Mouse (Mus musculus) limb, embryonic 13.5 days (tissue): ENCODE measurements at regions not wholly inside any gene's neighbourhood (a gene's known extent, or its start where the extent isn't known, plus 50 kb on each side); places are given as distances from the start of the nearest gene placed in this dataset.

Source experiments
- ATAC-seq: fragments of 200-750 bp; cut with Nextera tagmentation; 2 replicates; pipeline ENCODE4 v1.8.0; 2017; ENCODE audit warnings: low read depth, moderate number of reproducible peaks, moderate TSS enrichment; ENCODE audit not compliant: low FRiP score
- H3K27ac ChIP-seq: fragments of 300-500 bp; sonication (generic); 2 replicates; pipeline ENCODE4 v1.5.1; 2015; ENCODE audit warnings: inconsistent platforms, mild to moderate bottlenecking, moderate library complexity
- H3K27me3 ChIP-seq: fragments of 300-500 bp; sonication (generic); 2 replicates; pipeline ENCODE4 v1.6.1; 2015; ENCODE audit warnings: mild to moderate bottlenecking, inconsistent platforms
- H3K36me3 ChIP-seq: fragments of 300-500 bp; sonication (generic); 2 replicates; pipeline ENCODE4 v1.6.1; 2015; ENCODE audit warnings: inconsistent platforms, mild to moderate bottlenecking, moderate library complexity
- H3K4me1 ChIP-seq: fragments of 300-500 bp; sonication (generic); 2 replicates; pipeline ENCODE4 v1.6.1; 2015; ENCODE audit warnings: inconsistent platforms
- H3K4me2 ChIP-seq: fragments of 300-500 bp; sonication (generic); replicated peaks from 2 replicates; pipeline ENCODE4 v1.6.1; 2015; ENCODE audit warnings: inconsistent platforms, mild to moderate bottlenecking, moderate library complexity
- H3K4me3 ChIP-seq: fragments of 300-500 bp; sonication (generic); 2 replicates; pipeline ENCODE4 v1.5.1; 2015; ENCODE audit warnings: moderate library complexity, mild to moderate bottlenecking, inconsistent platforms
- H3K9ac ChIP-seq: fragments of 300-500 bp; sonication (generic); 2 replicates; pipeline ENCODE4 v1.6.1; 2015; ENCODE audit warnings: mild to moderate bottlenecking, inconsistent platforms
- H3K9me3 ChIP-seq: fragments of 300-500 bp; sonication (generic); 2 replicates; pipeline ENCODE4 v1.6.1; 2016; ENCODE audit warnings: inconsistent platforms
- WGBS: fragments of 180-500 bp; shearing (Covaris S2); methylation state at CpG from one replicate; pipeline ENCODE4 v1.1.7; 2015; 5-methylcytosine and 5-hydroxymethylcytosine counted together

- WGBS, result 17% methylated on average over 2 of the region's 2 CpGs
- Histone ChIP-seq H3K4me2 (no peak overlapping the region), H3K9ac (no peak overlapping the region), H3K27me3 (no peaks in the 10 kb centered on the region), H3K27ac (no peak overlapping the region), H3K4me1 (peaks cover 6% of the 10 kb centered on the region), H3K36me3 (no peaks in the 10 kb centered on the region), H3K4me3 (no peak overlapping the region), H3K9me3 (no peaks in the 10 kb centered on the region)
- no peak for ATAC-seq
These were observed 307.6 kb upstream of the Plxna2 start for GRCm38 (mm10) chr1:194310373-194310772.

DNA sequence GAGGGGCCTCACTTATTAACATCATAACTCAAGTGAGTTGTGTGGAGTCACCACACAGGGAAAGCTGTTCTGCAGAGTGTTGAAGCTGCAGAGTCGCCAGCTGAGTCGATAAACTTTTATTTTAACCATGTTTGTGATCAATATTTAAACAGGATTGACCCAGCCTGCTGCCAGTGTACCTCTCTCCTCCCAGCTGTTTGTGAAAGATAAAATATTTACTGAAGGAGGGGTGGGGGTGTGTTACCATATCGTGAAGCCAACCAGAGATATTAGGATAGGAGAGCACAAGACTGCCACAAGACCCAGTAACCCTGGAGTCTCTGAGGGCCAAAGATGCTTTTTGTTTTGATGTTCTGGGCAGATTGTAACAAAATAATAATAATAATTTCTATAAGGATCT, 309.4 kb upstream of the Plxna2 start:
- Histone ChIP-seq H3K36me3 (no peaks in the 10 kb centered on the region), H3K27ac (no peak overlapping the region), H3K27me3 (no peaks in the 10 kb centered on the region), H3K4me2 (no peak overlapping the region), H3K9me3 (no peaks in the 10 kb centered on the region), H3K4me1 (peaks cover 6% of the 10 kb centered on the region), H3K9ac (no peak overlapping the region), H3K4me3 (no peak overlapping the region)
- 87% methylated on average over 3 of the region's 3 CpGs for WGBS
- ATAC-seq, result no peak

DNA sequence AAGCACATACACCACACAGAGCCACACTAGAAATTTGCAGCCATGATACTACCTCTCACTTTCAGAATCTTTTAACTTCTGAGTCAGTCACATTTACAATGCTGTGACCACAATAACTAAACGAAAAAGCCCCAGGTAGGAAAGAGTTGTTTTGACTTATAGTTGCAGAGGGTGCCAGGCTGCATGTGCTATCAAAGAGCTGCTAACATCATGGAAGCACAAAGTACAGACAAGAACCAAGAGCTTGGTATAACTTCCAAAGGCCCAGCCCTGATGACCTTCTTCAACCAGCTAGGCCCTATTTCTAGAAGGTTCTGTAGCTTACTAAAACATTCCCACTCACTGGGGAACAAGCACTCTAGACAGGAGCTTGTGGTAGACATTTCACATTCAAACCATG, 314.1 kb upstream of the Plxna2 start:
- no peaks in the 10 kb centered on the region for H3K36me3 ChIP-seq
- WGBS, result 53% methylated on average over 1 of the region's 1 CpGs
- no peaks in the 10 kb centered on the region for H3K27me3 ChIP-seq
- no peak overlapping the region for H3K4me2 ChIP-seq
- H3K4me1 ChIP-seq, result no peaks in the 10 kb centered on the region
- H3K9ac ChIP-seq, result no peak overlapping the region
- H3K9me3 ChIP-seq, result no peaks in the 10 kb centered on the region
- no peak for ATAC-seq
- no peak overlapping the region for H3K27ac ChIP-seq
- no peak overlapping the region for H3K4me3 ChIP-seq

- H3K4me3 ChIP-seq, result no peak overlapping the region
- H3K4me2 ChIP-seq, result no peak overlapping the region
- WGBS, result 13% methylated on average over 1 of the region's 1 CpGs
- no peaks in the 10 kb centered on the region for H3K36me3 ChIP-seq
- no peaks in the 10 kb centered on the region for H3K9me3 ChIP-seq
- no peak for ATAC-seq
- no peaks in the 10 kb centered on the region for H3K27me3 ChIP-seq
- no peaks in the 10 kb centered on the region for H3K4me1 ChIP-seq
- H3K27ac ChIP-seq, result no peak overlapping the region
- H3K9ac ChIP-seq, result no peak overlapping the region
These were observed 315.2 kb upstream of the Plxna2 start for GRCm38 (mm10) chr1:194302775-194303174.

- H3K9me3 ChIP-seq, result no peaks in the 10 kb centered on the region
- H3K9ac ChIP-seq, result no peak overlapping the region
- no peak overlapping the region for H3K4me2 ChIP-seq
- 69% methylated on average over 3 of the region's 3 CpGs for WGBS
- no peaks in the 10 kb centered on the region for H3K27me3 ChIP-seq
- ATAC-seq, result no peak
- no peak overlapping the region for H3K27ac ChIP-seq
- H3K4me3 ChIP-seq, result no peak overlapping the region
- no peaks in the 10 kb centered on the region for H3K36me3 ChIP-seq
- H3K4me1 ChIP-seq, result no peaks in the 10 kb centered on the region
These were observed 336.1 kb upstream of the Plxna2 start for GRCm38 (mm10) chr1:194281941-194282340.

DNA sequence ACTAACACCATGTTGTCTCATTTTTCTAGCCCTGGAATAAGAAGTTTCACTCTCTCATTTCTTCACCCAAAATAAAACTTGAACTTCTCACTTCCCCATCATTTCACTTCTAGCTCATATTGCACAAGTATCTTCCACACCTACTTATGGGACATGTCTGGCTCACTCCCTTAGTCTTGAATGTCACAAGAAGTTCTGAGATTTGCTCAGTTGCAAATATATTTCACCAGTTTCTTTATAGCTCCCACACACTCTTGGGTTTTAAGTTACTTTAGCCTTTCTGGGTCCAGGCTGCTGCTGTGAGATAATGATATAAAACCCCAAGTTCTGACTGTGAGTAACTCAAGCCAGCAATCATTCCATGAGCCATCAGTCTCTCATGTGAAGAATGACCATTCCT, 350.0 kb upstream of the Plxna2 start:
- no peak for ATAC-seq
- no peaks in the 10 kb centered on the region for H3K4me1 ChIP-seq

DNA sequence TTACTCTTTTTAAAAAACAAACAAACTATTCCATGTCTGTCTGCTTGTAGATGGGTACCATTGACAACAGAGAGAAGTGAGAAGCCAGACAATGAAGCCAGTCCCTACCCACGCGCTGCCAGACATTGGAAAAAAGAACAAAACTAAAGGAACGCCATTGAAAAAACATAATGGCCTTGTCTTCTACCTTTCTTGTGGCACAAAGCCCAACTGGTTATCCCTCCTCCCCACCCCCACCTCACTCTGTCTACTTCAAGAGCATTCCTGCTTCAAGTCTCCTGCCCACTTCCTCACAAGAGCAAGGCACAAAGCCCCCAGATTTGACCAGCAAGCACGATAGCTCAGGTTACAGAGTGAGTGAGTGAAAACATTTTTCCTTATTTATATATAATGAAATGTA, 355.6 kb upstream of the Plxna2 start:
- H3K9me3 ChIP-seq, result no peaks in the 10 kb centered on the region
- no peak overlapping the region for H3K9ac ChIP-seq
- H3K36me3 ChIP-seq, result no peaks in the 10 kb centered on the region
- no peak overlapping the region for H3K4me2 ChIP-seq
- ATAC-seq, result no peak
- no peak overlapping the region for H3K27ac ChIP-seq
- H3K4me3 ChIP-seq, result no peak overlapping the region
- H3K4me1 ChIP-seq, result no peaks in the 10 kb centered on the region
- 72% methylated on average over 4 of the region's 4 CpGs for WGBS
- no peaks in the 10 kb centered on the region for H3K27me3 ChIP-seq

More for the DNA sequence above, 350.0 kb upstream of the Plxna2 start:
- Histone ChIP-seq H3K27me3 (no peaks in the 10 kb centered on the region), H3K9me3 (no peaks in the 10 kb centered on the region), H3K36me3 (no peaks in the 10 kb centered on the region), H3K27ac (no peak overlapping the region), H3K4me3 (no peak overlapping the region), H3K9ac (no peak overlapping the region), H3K4me2 (no peak overlapping the region)

DNA sequence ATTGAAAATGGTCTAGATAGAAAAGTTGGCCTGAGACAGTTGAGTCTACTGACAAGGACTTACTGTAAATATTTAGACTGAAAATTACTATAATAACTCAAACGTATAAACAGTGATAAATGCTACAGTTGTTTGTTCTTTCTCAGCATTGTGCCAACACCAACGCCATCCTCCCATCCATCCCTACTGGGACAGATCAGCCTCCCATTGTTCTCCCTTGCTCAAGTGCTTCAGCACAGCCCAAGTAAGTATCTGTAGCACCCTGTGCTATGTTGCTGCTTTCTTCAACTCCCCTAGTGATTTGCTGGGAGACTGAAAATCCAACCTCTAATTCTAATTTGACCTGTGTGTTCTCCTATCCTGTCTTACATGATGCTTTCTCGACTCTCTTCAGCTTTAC, 358.1 kb upstream of the Plxna2 start:
- Histone ChIP-seq H3K4me3 (no peak overlapping the region), H3K9me3 (no peaks in the 10 kb centered on the region), H3K27me3 (no peaks in the 10 kb centered on the region), H3K27ac (no peak overlapping the region), H3K36me3 (no peaks in the 10 kb centered on the region), H3K9ac (no peak overlapping the region), H3K4me2 (no peak overlapping the region), H3K4me1 (no peaks in the 10 kb centered on the region)
- WGBS, result 83% methylated on average over 3 of the region's 3 CpGs
- ATAC-seq, result no peak

DNA sequence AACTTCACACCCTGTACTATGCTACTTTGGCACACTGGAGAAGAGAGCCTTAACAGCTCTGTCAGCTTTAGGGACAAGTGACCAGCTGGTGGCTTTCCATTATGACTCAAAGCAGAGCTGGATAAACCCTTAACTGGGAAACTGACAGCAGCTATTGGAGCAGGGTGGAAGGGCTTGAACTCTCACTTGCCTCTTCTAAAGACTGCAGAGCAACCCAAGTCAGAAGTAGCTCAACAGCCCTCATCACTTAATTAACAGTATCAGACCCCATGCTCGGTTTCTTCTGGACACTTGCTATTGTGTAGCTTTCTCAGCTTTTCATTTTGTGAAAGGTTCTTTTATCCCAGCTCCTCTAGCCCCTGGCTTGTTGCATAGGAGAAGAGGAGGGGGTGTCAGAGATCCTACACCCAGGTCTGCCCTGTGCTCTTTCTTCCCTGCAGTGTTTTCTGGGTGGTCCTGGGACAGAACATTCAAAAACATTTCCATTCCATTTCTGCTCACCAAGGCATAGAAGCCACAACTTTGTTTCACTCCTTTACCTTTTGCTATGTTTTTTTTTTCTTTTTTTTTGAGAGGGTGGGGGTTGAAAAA, 373.1 kb upstream of the Plxna2 start:
- no peak overlapping the region for H3K4me3 ChIP-seq
- 34% methylated on average over 1 of the region's 1 CpGs for WGBS
- ATAC-seq, result no peak

GRCm38 (mm10) chr1:194241111-194241510, 376.9 kb upstream of the Plxna2 start:
- Histone ChIP-seq H3K36me3 (no peaks in the 10 kb centered on the region), H3K4me2 (no peak overlapping the region), H3K4me1 (no peaks in the 10 kb centered on the region), H3K27me3 (0 out of 2 replicates have a peak, but pooled peaks cover 4% of the 10 kb centered on the region), H3K4me3 (no peak overlapping the region), H3K9me3 (no peaks in the 10 kb centered on the region), H3K9ac (no peak overlapping the region), H3K27ac (no peak overlapping the region)
- ATAC-seq, result no peak

More for the DNA sequence above, 373.1 kb upstream of the Plxna2 start:
- H3K4me2 ChIP-seq, result no peak overlapping the region
- no peaks in the 10 kb centered on the region for H3K36me3 ChIP-seq
- H3K27me3 ChIP-seq, result 0 out of 2 replicates have a peak, but pooled peaks cover 4% of the 10 kb centered on the region
- no peak overlapping the region for H3K9ac ChIP-seq
- H3K4me1 ChIP-seq, result no peaks in the 10 kb centered on the region
- H3K9me3 ChIP-seq, result no peaks in the 10 kb centered on the region
- H3K27ac ChIP-seq, result no peak overlapping the region

DNA sequence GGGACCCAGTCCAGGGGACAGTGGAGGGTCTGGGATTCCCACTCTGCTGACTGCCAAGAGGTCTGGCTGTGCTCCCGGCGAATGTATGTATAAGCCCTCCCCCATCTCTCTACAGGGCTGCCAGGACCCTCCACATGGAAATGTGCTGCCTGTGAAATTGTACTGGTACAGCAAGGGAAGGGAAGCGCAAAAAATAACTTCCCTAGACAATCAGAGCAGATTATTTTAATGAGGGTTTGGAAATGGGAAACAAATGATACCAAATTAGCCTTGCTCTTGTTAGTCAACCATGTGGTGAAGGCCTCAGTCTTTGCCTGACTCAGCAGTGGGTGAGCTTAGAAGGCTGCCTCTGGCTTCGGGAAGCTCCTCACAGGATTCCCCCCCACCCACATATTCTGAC, 386.8 kb upstream of the Plxna2 start:
- Histone ChIP-seq H3K4me3 (no peak overlapping the region), H3K36me3 (no peaks in the 10 kb centered on the region), H3K27me3 (no peaks in the 10 kb centered on the region; the same call in 1 of the 2 replicates), H3K9me3 (no peaks in the 10 kb centered on the region), H3K4me2 (no peak overlapping the region), H3K4me1 (peaks cover 13% of the 10 kb centered on the region), H3K27ac (no peak overlapping the region), H3K9ac (no peak overlapping the region)
- ATAC-seq, result peak; percentile 48; the same call in 1 of the 2 replicates
- 61% methylated on average over 4 of the region's 4 CpGs for WGBS

DNA sequence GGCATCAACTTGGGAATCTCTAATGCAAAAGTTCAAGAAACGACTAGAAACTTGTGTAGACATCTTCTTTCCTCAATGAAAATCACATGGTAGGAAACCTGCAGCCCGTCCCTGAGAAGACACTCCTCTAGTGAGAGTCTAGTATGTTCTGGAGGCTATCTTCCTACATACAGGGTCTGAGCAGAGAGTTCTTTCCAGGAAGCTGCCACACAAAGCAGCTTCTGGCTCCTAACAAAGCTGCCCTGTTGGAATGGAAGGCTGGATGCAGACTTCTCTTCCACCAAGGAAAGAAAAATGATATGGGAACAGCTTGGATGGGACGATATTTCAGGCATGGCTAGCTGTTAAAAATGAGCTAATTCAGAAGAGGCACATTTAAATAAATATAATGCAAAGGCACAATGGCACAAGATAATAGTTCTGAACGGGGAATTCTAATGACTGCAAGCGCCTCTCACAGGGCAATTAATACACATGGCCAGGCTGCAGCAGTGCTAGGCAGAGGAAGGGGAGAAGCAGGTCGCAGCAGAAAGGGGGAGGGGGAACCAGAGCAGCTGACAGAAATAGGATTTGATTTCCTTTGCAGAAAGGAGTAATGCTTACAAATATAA, 391.4 kb upstream of the Plxna2 start:
- no peak overlapping the region for H3K9ac ChIP-seq
- no peak overlapping the region for H3K27ac ChIP-seq
- H3K27me3 ChIP-seq, result peaks cover 7% of the 10 kb centered on the region; the same call in 1 of the 2 replicates
- no peak overlapping the region for H3K4me3 ChIP-seq
- no peaks in the 10 kb centered on the region for H3K9me3 ChIP-seq
- no peak for ATAC-seq
- H3K36me3 ChIP-seq, result no peaks in the 10 kb centered on the region
- 27% methylated on average over 6 of the region's 6 CpGs for WGBS
- peaks cover 16% of the 10 kb centered on the region for H3K4me1 ChIP-seq
- H3K4me2 ChIP-seq, result no peak overlapping the region

DNA sequence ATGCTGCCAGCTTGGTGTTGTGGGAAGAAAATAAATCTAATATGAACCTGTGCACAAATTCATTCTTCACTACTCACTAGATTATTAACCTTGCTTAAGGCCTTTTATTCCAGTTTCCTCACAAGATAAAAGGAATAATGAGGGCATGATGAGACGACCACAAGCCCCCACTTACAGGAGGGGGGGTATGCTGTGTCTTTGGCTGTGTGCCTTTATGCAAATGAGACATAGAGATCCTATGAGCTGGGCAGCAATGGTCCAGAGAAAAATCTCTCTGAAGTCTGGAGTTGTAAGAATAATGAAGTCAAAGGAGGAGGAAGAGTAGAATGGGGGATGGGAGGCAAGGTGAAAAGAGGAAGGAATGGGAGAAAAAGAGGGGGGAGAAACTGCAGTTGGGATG, 392.2 kb upstream of the Plxna2 start:
- 33% methylated on average over 1 of the region's 1 CpGs for WGBS
- Histone ChIP-seq H3K4me3 (no peak overlapping the region), H3K36me3 (no peaks in the 10 kb centered on the region), H3K27me3 (peaks cover 7% of the 10 kb centered on the region; the same call in 1 of the 2 replicates), H3K9me3 (no peaks in the 10 kb centered on the region), H3K4me2 (no peak overlapping the region), H3K9ac (no peak overlapping the region), H3K4me1 (0 out of 2 replicates have a peak, but pooled peaks cover 9% of the 10 kb centered on the region), H3K27ac (no peak overlapping the region)
- no peak for ATAC-seq
